Mouse (Mus musculus) ES-E14 (cell line): ENCODE measurements around the gene Ripor2.

Source experiments
- ZC3H11A ChIP-seq: IDR thresholded peaks from 2 replicates; pipeline ENCODE4 v1.6.1; 2012; ENCODE audit warnings: low read depth, mild to moderate bottlenecking, inconsistent platforms, low read length, borderline replicate concordance
- ZNF384 ChIP-seq: IDR thresholded peaks from 2 replicates; pipeline ENCODE4 v1.6.1; 2012; ENCODE audit warnings: low read depth, low read length, inconsistent platforms

DNA sequence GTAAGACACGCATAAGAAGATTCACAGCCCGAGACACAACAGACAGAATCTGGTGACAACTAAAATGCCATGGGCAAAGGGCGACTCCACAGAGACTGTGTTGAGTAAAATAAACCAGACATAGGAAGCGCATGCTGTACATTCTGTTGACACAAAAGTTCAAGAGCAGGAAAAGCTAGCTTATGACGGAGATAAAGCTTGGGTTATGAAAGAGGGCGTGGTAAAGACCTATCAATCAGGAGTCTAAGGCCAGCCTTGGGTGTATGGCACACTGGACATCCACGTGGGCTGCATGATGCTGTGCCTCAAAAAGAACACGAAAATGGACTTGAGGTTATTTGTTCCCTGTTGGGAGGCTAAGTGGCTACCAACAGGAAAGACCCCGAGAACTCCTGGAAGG lies 134.5 kb downstream of the Ripor2 start:
- no peak for TF ChIP-seq ZNF384
- no peak for TF ChIP-seq ZC3H11A
